Mouse (Mus musculus) neural tube, embryonic 12.5 days (tissue): ENCODE results near the gene Tbc1d17. TPM values are rescaled to one million over a fixed set of nuclear protein-coding genes. Genes with fewer than 3 reads are reported as not detected.
A peak's percentile ranks its signal among the peaks of the same experiment; 100 is the strongest.

Source experiments
- ATAC-seq: fragments of 200-750 bp; cut with Nextera tagmentation; 2 replicates; pipeline ENCODE4 v1.8.0; 2017; ENCODE audit warnings: low read depth, mild to moderate bottlenecking, moderate TSS enrichment, moderate library complexity; ENCODE audit not compliant: low FRiP score
- H3K27ac ChIP-seq: fragments of 300-500 bp; sonication (generic); 2 replicates; pipeline ENCODE4 v1.5.1; 2016
- H3K27me3 ChIP-seq: fragments of 300-500 bp; sonication (generic); replicated peaks from 2 replicates; pipeline ENCODE4 v1.6.1; 2016; ENCODE audit warnings: mild to moderate bottlenecking
- H3K36me3 ChIP-seq: fragments of 300-500 bp; sonication (generic); 2 replicates; pipeline ENCODE4 v1.6.1; 2016; ENCODE audit warnings: mild to moderate bottlenecking
- H3K4me1 ChIP-seq: fragments of 300-500 bp; sonication (generic); 2 replicates; pipeline ENCODE4 v1.6.1; 2016
- H3K4me2 ChIP-seq: fragments of 300-500 bp; sonication (generic); replicated peaks from 2 replicates; pipeline ENCODE4 v1.6.1; 2016; ENCODE audit warnings: mild to moderate bottlenecking
- H3K4me3 ChIP-seq: fragments of 300-500 bp; sonication (generic); 2 replicates; pipeline ENCODE4 v1.5.1; 2016
- H3K9ac ChIP-seq: fragments of 300-500 bp; sonication (generic); 2 replicates; pipeline ENCODE4 v1.6.1; 2016; ENCODE audit warnings: mild to moderate bottlenecking
- H3K9me3 ChIP-seq: fragments of 300-500 bp; sonication (generic); 2 replicates; pipeline ENCODE4 v1.6.1; 2016; ENCODE audit warnings: mild to moderate bottlenecking
- WGBS: fragments of 180-500 bp; shearing (Covaris S2); methylation state at CpG from one replicate; pipeline ENCODE4 v1.1.7; 2016; 5-methylcytosine and 5-hydroxymethylcytosine counted together
- polyA plus RNA-seq: library from polyadenylated mRNA; unstranded; fragments of >200 nt; fragmentation: Nextera tagmentation; extraction: Ambion mirVana; gene quantifications from 2 replicates; pipeline ENCODE4 v1.2.1, GENCODE M21; 2016

Tbc1d17 gene
- polyA plus RNA-seq, 1 experiment from 2014 or later: 95.4 TPM

GRCm38 (mm10) chr7:44867802-44868201 is 18.9 kb upstream of the Tbc1d17 start:
- WGBS: 68% methylated on average over 9 of the region's 9 CpGs

GRCm38 (mm10) chr7:44867010-44867702 is 18.3 kb upstream of the Tbc1d17 start:
- ATAC-seq: no peak
- no peak overlapping the region for H3K27ac ChIP-seq
- peak overlapping the region; percentile 97 for H3K4me3 ChIP-seq
- H3K27me3 ChIP-seq: no peaks in the 10 kb centered on the region
- peak overlapping the region; percentile 86 for H3K4me2 ChIP-seq
- H3K4me1 ChIP-seq: peaks cover 42% of the 10 kb centered on the region
- H3K36me3 ChIP-seq: peaks cover 43% of the 10 kb centered on the region
- 82% methylated on average over 19 of the region's 19 CpGs for WGBS
- no peaks in the 10 kb centered on the region for H3K9me3 ChIP-seq
- peak overlapping the region; percentile 99; the same call in 1 of the 2 replicates for H3K9ac ChIP-seq

More at GRCm38 (mm10) chr7:44867802-44868201, 18.9 kb upstream of the Tbc1d17 start:
- Histone ChIP-seq H3K4me1 (peaks cover 42% of the 10 kb centered on the region), H3K36me3 (peaks cover 36% of the 10 kb centered on the region), H3K27ac (no peak overlapping the region), H3K9me3 (no peaks in the 10 kb centered on the region), H3K4me3 (peak overlapping the region; percentile 97), H3K4me2 (peak overlapping the region; percentile 86), H3K27me3 (no peaks in the 10 kb centered on the region), H3K9ac (peak overlapping the region; percentile 99)
- no peak for ATAC-seq

- no peaks in the 10 kb centered on the region for H3K9me3 ChIP-seq
- H3K36me3 ChIP-seq: peaks cover 50% of the 10 kb centered on the region
- peaks cover 42% of the 10 kb centered on the region for H3K4me1 ChIP-seq
- H3K27me3 ChIP-seq: no peaks in the 10 kb centered on the region
- peak overlapping the region; percentile 86 for H3K4me2 ChIP-seq
- no peak overlapping the region for H3K27ac ChIP-seq
- WGBS: 67% methylated on average over 15 of the region's 15 CpGs
- 0 out of 2 replicates have a peak overlapping the region, but pooled peaks have one; percentile 99 for H3K9ac ChIP-seq
- no peak for ATAC-seq
- peak overlapping the region; percentile 97; the same call in 1 of the 2 replicates for H3K4me3 ChIP-seq
These were observed 17.6 kb upstream of the Tbc1d17 start for GRCm38 (mm10) chr7:44866276-44867009.

GRCm38 (mm10) chr7:44864595-44865542 is 16.0 kb upstream of the Tbc1d17 start:
- 90% methylated on average over 24 of the region's 24 CpGs for WGBS
- H3K4me2 ChIP-seq: 0 out of 2 replicates have a peak overlapping the region, but pooled peaks have one; percentile 20
- 0 out of 2 replicates have a peak overlapping the region, but pooled peaks have one; percentile 17 for H3K9ac ChIP-seq
- H3K27me3 ChIP-seq: no peaks in the 10 kb centered on the region
- peaks cover 38% of the 10 kb centered on the region for H3K4me1 ChIP-seq
- no peak overlapping the region for H3K4me3 ChIP-seq
- no peak overlapping the region for H3K27ac ChIP-seq
- no peak for ATAC-seq
- no peaks in the 10 kb centered on the region for H3K9me3 ChIP-seq
- H3K36me3 ChIP-seq: peaks cover 53% of the 10 kb centered on the region

GRCm38 (mm10) chr7:44863982-44864494 is 15.2 kb upstream of the Tbc1d17 start:
- WGBS: 85% methylated on average over 11 of the region's 11 CpGs
- no peak for ATAC-seq
- H3K36me3 ChIP-seq: peaks cover 58% of the 10 kb centered on the region

GRCm38 (mm10) chr7:44863210-44863609 is 14.3 kb upstream of the Tbc1d17 start:
- H3K27me3 ChIP-seq: no peaks in the 10 kb centered on the region
- H3K9ac ChIP-seq: no peak overlapping the region
- H3K4me2 ChIP-seq: no peak overlapping the region
- peaks cover 41% of the 10 kb centered on the region for H3K4me1 ChIP-seq
- H3K36me3 ChIP-seq: peaks cover 58% of the 10 kb centered on the region
- H3K9me3 ChIP-seq: no peaks in the 10 kb centered on the region
- WGBS: 90% methylated on average over 14 of the region's 14 CpGs
- no peak overlapping the region for H3K27ac ChIP-seq
- H3K4me3 ChIP-seq: no peak overlapping the region
- ATAC-seq: no peak

More at GRCm38 (mm10) chr7:44863982-44864494, 15.2 kb upstream of the Tbc1d17 start:
- peaks cover 42% of the 10 kb centered on the region for H3K4me1 ChIP-seq
- H3K4me2 ChIP-seq: no peak overlapping the region
- H3K9ac ChIP-seq: no peak overlapping the region
- no peak overlapping the region for H3K27ac ChIP-seq
- no peak overlapping the region for H3K4me3 ChIP-seq
- H3K27me3 ChIP-seq: no peaks in the 10 kb centered on the region
- H3K9me3 ChIP-seq: no peaks in the 10 kb centered on the region

- Histone ChIP-seq H3K9ac (no peak overlapping the region), H3K27ac (no peak overlapping the region), H3K9me3 (no peaks in the 10 kb centered on the region), H3K4me1 (peaks cover 40% of the 10 kb centered on the region), H3K36me3 (peaks cover 58% of the 10 kb centered on the region), H3K27me3 (no peaks in the 10 kb centered on the region), H3K4me3 (no peak overlapping the region), H3K4me2 (no peak overlapping the region)
- 89% methylated on average over 8 of the region's 8 CpGs for WGBS
- no peak for ATAC-seq
These were observed 13.6 kb upstream of the Tbc1d17 start for GRCm38 (mm10) chr7:44862434-44862833.

GRCm38 (mm10) chr7:44861429-44861816 is 12.5 kb upstream of the Tbc1d17 start:
- Histone ChIP-seq H3K27me3 (no peaks in the 10 kb centered on the region), H3K4me3 (no peak overlapping the region), H3K9me3 (no peaks in the 10 kb centered on the region), H3K4me1 (peaks cover 33% of the 10 kb centered on the region), H3K27ac (no peak overlapping the region), H3K9ac (no peak overlapping the region), H3K4me2 (no peak overlapping the region), H3K36me3 (peaks cover 52% of the 10 kb centered on the region)
- 84% methylated on average over 14 of the region's 14 CpGs for WGBS
- ATAC-seq: no peak

GRCm38 (mm10) chr7:44860576-44861428 is 11.9 kb upstream of the Tbc1d17 start:
- no peaks in the 10 kb centered on the region for H3K27me3 ChIP-seq
- no peak overlapping the region for H3K27ac ChIP-seq
- no peak overlapping the region for H3K4me2 ChIP-seq
- H3K36me3 ChIP-seq: peaks cover 52% of the 10 kb centered on the region
- whole genome bisulfite sequencing: 66% methylated on average over 22 of the region's 22 CpGs
- peaks cover 29% of the 10 kb centered on the region for H3K4me1 ChIP-seq
- no peak overlapping the region for H3K4me3 ChIP-seq
- 0 out of 2 replicates have a peak, but pooled peaks have one; percentile 18 for ATAC-seq
- H3K9me3 ChIP-seq: no peaks in the 10 kb centered on the region
- 0 out of 2 replicates have a peak overlapping the region, but pooled peaks have one; percentile 9 for H3K9ac ChIP-seq

- Histone ChIP-seq H3K9ac (no peak overlapping the region), H3K9me3 (no peaks in the 10 kb centered on the region), H3K4me2 (no peak overlapping the region), H3K27me3 (no peaks in the 10 kb centered on the region), H3K36me3 (peaks cover 43% of the 10 kb centered on the region), H3K27ac (no peak overlapping the region), H3K4me1 (peaks cover 26% of the 10 kb centered on the region), H3K4me3 (no peak overlapping the region)
- ATAC-seq: no peak
- WGBS: 93% methylated on average over 11 of the region's 11 CpGs
These were observed 11.0 kb upstream of the Tbc1d17 start for GRCm38 (mm10) chr7:44859896-44860295.

- 28% methylated on average over 8 of the region's 8 CpGs for WGBS
These were observed 9.0 kb upstream of the Tbc1d17 start for GRCm38 (mm10) chr7:44857905-44858304.

More at GRCm38 (mm10) chr7:44857905-44858304, 9.0 kb upstream of the Tbc1d17 start:
- Histone ChIP-seq H3K4me1 (peaks cover 46% of the 10 kb centered on the region), H3K27ac (no peak overlapping the region), H3K36me3 (peaks cover 27% of the 10 kb centered on the region), H3K9me3 (no peaks in the 10 kb centered on the region), H3K9ac (peak overlapping the region; percentile 85), H3K4me2 (peak overlapping the region; percentile 87), H3K4me3 (peak overlapping the region; percentile 77), H3K27me3 (no peaks in the 10 kb centered on the region)
- no peak for ATAC-seq
